Mouse (Mus musculus): Measurements from ENCODE around the gene Stk17b. TPM values are rescaled to one million over a fixed set of nuclear protein-coding genes. Genes with fewer than 3 reads are reported as not detected.

Stk17b gene
- polyA plus RNA-seq, 1 experiment from 2014 or later, result 15.0 TPM

GRCm38 (mm10) chr1:53797074-53797473 is 12.1 kb upstream of the Stk17b start:
- DNase-seq (no peak), ATAC-seq (ENCODE audit: insufficient read depth) (no peak)
- Histone ChIP-seq H3K4me2 (no peak overlapping the region), H3K4me1 (ENCODE audit: insufficient read depth) (no peaks in the 10 kb centered on the region), H3K4me3 (ENCODE audit: low read depth, low read length) (no peak overlapping the region), H3K9me3 (ENCODE audit: low read depth, low read length) (no peaks in the 10 kb centered on the region), H3K27ac (ENCODE audit: low read depth) (no peak overlapping the region), H3K36me3 (ENCODE audit: insufficient read depth) (no peaks in the 10 kb centered on the region), H3K9ac (no peak overlapping the region), H3K27me3 (ENCODE audit: insufficient read depth, low read length) (no peaks in the 10 kb centered on the region)
- no peak for TF ChIP-seq CTCF (IDR thresholded peaks at IDR 0.05; ENCODE audit: low read depth)
- WGBS, result 63% methylated on average over 5 of the region's 5 CpGs

- H3K9ac ChIP-seq, result no peak overlapping the region
- no peak for ATAC-seq (ENCODE audit: insufficient read depth)
- WGBS, result 84% methylated on average over 6 of the region's 6 CpGs
- DNase-seq, result no peak
- TF ChIP-seq CTCF (IDR thresholded peaks at IDR 0.05; ENCODE audit: low read depth), result no peak
- H3K9me3 ChIP-seq (ENCODE audit: low read depth, low read length), result no peaks in the 10 kb centered on the region
- H3K27ac ChIP-seq (ENCODE audit: low read depth), result no peak overlapping the region
- no peaks in the 10 kb centered on the region for H3K27me3 ChIP-seq (ENCODE audit: insufficient read depth, low read length)
- no peaks in the 10 kb centered on the region for H3K4me1 ChIP-seq (ENCODE audit: insufficient read depth)
- no peaks in the 10 kb centered on the region for H3K36me3 ChIP-seq (ENCODE audit: insufficient read depth)
- H3K4me3 ChIP-seq (ENCODE audit: low read depth, low read length), result no peak overlapping the region
- H3K4me2 ChIP-seq, result no peak overlapping the region
Measured at GRCm38 (mm10) chr1:53796271-53796670, 11.2 kb upstream of the Stk17b start.

- DNase-seq (no peak), ATAC-seq (ENCODE audit: insufficient read depth) (no peak)
- Histone ChIP-seq H3K27ac (ENCODE audit: low read depth) (no peak overlapping the region), H3K4me2 (no peak overlapping the region), H3K4me3 (ENCODE audit: low read depth, low read length) (no peak overlapping the region), H3K9me3 (ENCODE audit: low read depth, low read length) (no peaks in the 10 kb centered on the region), H3K4me1 (ENCODE audit: insufficient read depth) (no peaks in the 10 kb centered on the region), H3K27me3 (ENCODE audit: insufficient read depth, low read length) (no peaks in the 10 kb centered on the region), H3K9ac (no peak overlapping the region), H3K36me3 (ENCODE audit: insufficient read depth) (no peaks in the 10 kb centered on the region)
- TF ChIP-seq CTCF (IDR thresholded peaks at IDR 0.05; ENCODE audit: low read depth), result no peak
- 77% methylated on average over 4 of the region's 4 CpGs for WGBS
Measured at GRCm38 (mm10) chr1:53795591-53795990, 10.6 kb upstream of the Stk17b start.

DNA sequence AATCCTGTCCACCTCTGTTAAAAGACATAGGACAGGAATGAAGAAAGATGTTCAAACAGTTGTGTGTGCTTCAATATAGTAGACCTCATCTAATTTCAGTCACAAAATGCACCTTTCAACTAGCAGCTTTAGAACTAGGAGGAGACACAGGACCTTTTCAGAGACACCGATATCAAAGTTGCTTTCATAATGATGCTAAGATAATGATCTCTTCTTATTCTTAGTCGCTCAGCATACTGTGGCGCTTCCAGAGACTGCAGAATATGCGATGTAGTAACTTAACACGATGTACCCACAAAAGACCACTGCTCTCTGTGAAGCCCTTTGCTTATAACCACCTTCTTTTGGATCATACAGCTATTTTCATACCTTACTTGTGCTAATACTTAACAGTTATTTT is 10.1 kb upstream of the Stk17b start:
- H3K9me3 ChIP-seq (ENCODE audit: low read depth, low read length), result no peaks in the 10 kb centered on the region
- no peak overlapping the region for H3K4me3 ChIP-seq (ENCODE audit: low read depth, low read length)
- WGBS, result 85% methylated on average over 5 of the region's 5 CpGs
- H3K9ac ChIP-seq, result no peak overlapping the region
- DNase-seq, result no peak
- no peaks in the 10 kb centered on the region for H3K27me3 ChIP-seq (ENCODE audit: insufficient read depth, low read length)
- no peaks in the 10 kb centered on the region for H3K36me3 ChIP-seq (ENCODE audit: insufficient read depth)
- H3K4me1 ChIP-seq (ENCODE audit: insufficient read depth), result no peaks in the 10 kb centered on the region
- H3K4me2 ChIP-seq, result no peak overlapping the region
- no peak overlapping the region for H3K27ac ChIP-seq (ENCODE audit: low read depth)
- no peak for TF ChIP-seq CTCF (IDR thresholded peaks at IDR 0.05; ENCODE audit: low read depth)
- no peak for ATAC-seq (ENCODE audit: insufficient read depth)

GRCm38 (mm10) chr1:53794279-53794678 is 9.3 kb upstream of the Stk17b start:
- H3K27ac ChIP-seq (ENCODE audit: low read depth), result no peak overlapping the region
- no peak for TF ChIP-seq CTCF (IDR thresholded peaks at IDR 0.05; ENCODE audit: low read depth)

GRCm38 (mm10) chr1:53791343-53791742 is 6.3 kb upstream of the Stk17b start:
- no peaks in the 10 kb centered on the region for H3K36me3 ChIP-seq (ENCODE audit: insufficient read depth)
- no peak overlapping the region for H3K9ac ChIP-seq
- no peaks in the 10 kb centered on the region for H3K9me3 ChIP-seq (ENCODE audit: low read depth, low read length)
- H3K27me3 ChIP-seq (ENCODE audit: insufficient read depth, low read length), result no peaks in the 10 kb centered on the region
- no peak overlapping the region for H3K4me3 ChIP-seq (ENCODE audit: low read depth, low read length)
- TF ChIP-seq CTCF (IDR thresholded peaks at IDR 0.05; ENCODE audit: low read depth), result no peak
- WGBS, result 62% methylated on average over 2 of the region's 2 CpGs
- no peak overlapping the region for H3K4me2 ChIP-seq
- H3K4me1 ChIP-seq (ENCODE audit: insufficient read depth), result no peaks in the 10 kb centered on the region
- ATAC-seq (ENCODE audit: insufficient read depth) (no peak), DNase-seq (no peak)
- no peak overlapping the region for H3K27ac ChIP-seq (ENCODE audit: low read depth)

More at GRCm38 (mm10) chr1:53794279-53794678, 9.3 kb upstream of the Stk17b start:
- ATAC-seq (ENCODE audit: insufficient read depth) (no peak), DNase-seq (no peak)
- WGBS, result 67% methylated on average over 2 of the region's 2 CpGs
- no peaks in the 10 kb centered on the region for H3K4me1 ChIP-seq (ENCODE audit: insufficient read depth)
- H3K9ac ChIP-seq, result no peak overlapping the region
- H3K27me3 ChIP-seq (ENCODE audit: insufficient read depth, low read length), result no peaks in the 10 kb centered on the region
- H3K4me2 ChIP-seq, result no peak overlapping the region
- no peaks in the 10 kb centered on the region for H3K36me3 ChIP-seq (ENCODE audit: insufficient read depth)
- no peaks in the 10 kb centered on the region for H3K9me3 ChIP-seq (ENCODE audit: low read depth, low read length)
- no peak overlapping the region for H3K4me3 ChIP-seq (ENCODE audit: low read depth, low read length)

GRCm38 (mm10) chr1:53784291-53784720 is 718 bp downstream of the Stk17b start:
- DNase-seq (peak; percentile 71), ATAC-seq (ENCODE audit: insufficient read depth) (peak; percentile 42)
- Histone ChIP-seq H3K27ac (ENCODE audit: low read depth) (peak overlapping the region; percentile 91), H3K27me3 (ENCODE audit: insufficient read depth, low read length) (no peaks in the 10 kb centered on the region), H3K4me2 (peak overlapping the region; percentile 74), H3K4me3 (ENCODE audit: low read depth, low read length) (peak overlapping the region; percentile 87), H3K9me3 (ENCODE audit: low read depth, low read length) (no peaks in the 10 kb centered on the region), H3K36me3 (ENCODE audit: insufficient read depth) (no peaks in the 10 kb centered on the region), H3K9ac (peak overlapping the region; percentile 86), H3K4me1 (ENCODE audit: insufficient read depth) (no peaks in the 10 kb centered on the region)
- no peak for TF ChIP-seq CTCF (IDR thresholded peaks at IDR 0.05; ENCODE audit: low read depth)
- under 1% methylated on average over 17 of the region's 17 CpGs for WGBS

DNA sequence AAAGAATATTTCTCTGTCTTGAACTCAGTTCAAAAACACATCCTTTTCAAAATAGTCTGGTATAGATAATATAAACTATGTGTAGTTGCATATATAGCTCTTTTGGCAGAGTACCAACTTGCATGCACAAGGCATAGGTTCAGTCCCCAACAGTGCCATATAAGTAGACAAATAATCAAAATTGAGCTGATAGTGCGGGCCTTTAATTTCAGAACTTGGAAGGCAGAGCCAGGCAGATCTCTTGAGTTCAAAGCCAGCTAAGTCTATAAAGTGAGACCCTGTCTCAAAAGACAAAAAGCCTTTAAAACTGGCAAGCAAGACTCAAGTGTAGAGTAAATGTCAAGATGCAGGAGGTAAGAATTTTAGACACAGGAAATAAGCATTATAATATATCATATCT is 2.1 kb downstream of the Stk17b start:
- H3K4me2 ChIP-seq, result no peak overlapping the region
- H3K4me1 ChIP-seq (ENCODE audit: insufficient read depth), result no peaks in the 10 kb centered on the region
- no peak overlapping the region for H3K4me3 ChIP-seq (ENCODE audit: low read depth, low read length)
- ATAC-seq (ENCODE audit: insufficient read depth) (no peak), DNase-seq (peak; percentile 47)
- no peaks in the 10 kb centered on the region for H3K27me3 ChIP-seq (ENCODE audit: insufficient read depth, low read length)
- no peaks in the 10 kb centered on the region for H3K36me3 ChIP-seq (ENCODE audit: insufficient read depth)
- 89% methylated on average over 1 of the region's 1 CpGs for WGBS
- H3K9me3 ChIP-seq (ENCODE audit: low read depth, low read length), result no peaks in the 10 kb centered on the region
- TF ChIP-seq CTCF (IDR thresholded peaks at IDR 0.05; ENCODE audit: low read depth), result no peak
- no peak overlapping the region for H3K27ac ChIP-seq (ENCODE audit: low read depth)
- no peak overlapping the region for H3K9ac ChIP-seq
